Mouse (Mus musculus) kidney, adult 2 months (tissue): ENCODE measurements at regions not wholly inside any gene's neighbourhood (a gene's known extent, or its start where the extent isn't known, plus 50 kb on each side); places are given as distances from the start of the nearest gene placed in this dataset.

ENCODE experiments used
- CTCF ChIP-seq: fragments of 200-500 bp; conservative IDR thresholded peaks from 2 replicates; pipeline ENCODE4 v1.5.1; 2011; ENCODE audit warnings: low read depth, mild to moderate bottlenecking, control low read depth, low read length, moderate library complexity, mixed read lengths; ENCODE audit not compliant: insufficient read depth, insufficient read length
- POLR2A ChIP-seq: fragments of 200-500 bp; IDR thresholded peaks from one replicate; pipeline ENCODE4 v1.6.1; 2011; ENCODE audit warnings: low read depth, low read length, control low read depth

DNA sequence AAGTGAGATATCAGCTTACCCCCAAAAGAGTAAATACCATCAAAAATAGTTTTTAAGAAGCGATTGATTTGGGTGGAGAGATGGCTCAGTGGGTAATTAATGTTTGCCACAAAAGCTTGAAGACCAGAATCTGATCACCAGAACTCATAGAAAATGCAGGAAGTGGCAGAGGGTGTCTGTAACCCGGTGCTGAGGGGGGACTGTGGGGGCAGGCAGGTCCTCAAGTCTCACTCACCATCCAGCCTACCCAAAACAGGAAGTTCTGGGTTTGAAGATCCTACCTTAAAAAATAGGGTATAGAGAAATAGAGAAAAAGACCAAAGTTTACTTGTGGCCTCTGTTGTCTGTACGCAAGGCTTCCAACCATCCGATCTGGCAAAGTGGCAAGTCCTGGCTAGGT is 190.3 kb upstream of the Plcz1 start:
- TF ChIP-seq CTCF: no peak
- no peak for TF ChIP-seq POLR2A
